Mouse (Mus musculus): ENCODE results near the gene 4933434E20Rik. TPM values are rescaled to one million over a fixed set of nuclear protein-coding genes. Genes with fewer than 3 reads are reported as not detected.
A peak's percentile ranks its signal among the peaks of the same experiment; 100 is the strongest.

4933434E20Rik gene
- total and polyA plus RNA-seq, 3 experiments: 89.5 to 133 (median 102) TPM

GRCm38 (mm10) chr3:90079133-90079762, 27.8 kb downstream of the 4933434E20Rik start (continued):
- peak; percentile 57 for TF ChIP-seq NRF1 (IDR thresholded peaks at IDR 0.05; ENCODE audit: low read depth, low read length)
- peak; percentile 80; the same call in 1 of the 2 replicates for TF ChIP-seq E2F4 (IDR thresholded peaks at IDR 0.05; ENCODE audit: insufficient replicate concordance, low read depth, low read length)
- no peak for TF ChIP-seq ZNF384 (IDR thresholded peaks at IDR 0.05; ENCODE audit: low read depth, low read length)
- 0 out of 2 replicates have a peak, but pooled peaks have one; percentile 6 for TF ChIP-seq IRF4 (IDR thresholded peaks at IDR 0.05; ENCODE audit: low read depth, low read length)
- TF ChIP-seq CHD1 (IDR thresholded peaks at IDR 0.05; ENCODE audit: low read depth, low read length): 0 out of 2 replicates have a peak, but pooled peaks have one; percentile 23
- no peak for TF ChIP-seq ZC3H11A (IDR thresholded peaks at IDR 0.05; ENCODE audit: low read depth, low read length)
- peak; percentile 92 for TF ChIP-seq ELF1 (IDR thresholded peaks at IDR 0.05; ENCODE audit: low read depth, low read length)
- TF ChIP-seq MAX (IDR thresholded peaks at IDR 0.05; ENCODE audit: low read length): peak; percentile 26; the same call in 1 of the 2 replicates

GRCm38 (mm10) chr3:90079763-90080497, 28.5 kb downstream of the 4933434E20Rik start:
- in situ Hi-C loops (cut with MboI; ENCODE audit: low pct_ligation_motif_present, low pct_unique_long_range_greater_than_20kb, low sequenced_read_pairs) (loop anchor here (10.0 kb wide), 2 partner anchors 115 to 285 kb away; partner anchors contain the start of gene Atp8b2), dilution Hi-C loops (cut with MboI; ENCODE audit: extremely low pct_ligation_motif_present, extremely low pct_unique_long_range_greater_than_20kb, low sequenced_read_pairs) (no loop called here)
- H3K79me2 ChIP-seq (replicated peaks; ENCODE audit: control insufficient read depth, extremely low read depth, insufficient read depth, poor library complexity, severe bottlenecking): peaks cover 46% of the 10 kb centered on the region
- H3K4me2 ChIP-seq (ENCODE audit: insufficient read depth, low read depth, poor library complexity, severe bottlenecking): peak overlapping the region; percentile 9; the same call in 1 of the 2 replicates
- H3K27me3 ChIP-seq (replicated peaks): no peaks in the 10 kb centered on the region
- DNase-seq (ENCODE audit: extremely low read depth): peak; percentile 92
- H3K27ac ChIP-seq (ENCODE audit: insufficient read depth, low read depth): peak overlapping the region; percentile 96
- peaks cover 0 to 18% of the 10 kb centered on the region in 2 experiments for H3K36me3 ChIP-seq (replicated peaks in 1 of 2; ENCODE audit: control insufficient read depth in 1 of 2, insufficient read depth in 1 of 2, low read length in 1 of 2)
- H3K4me1 ChIP-seq (ENCODE audit: control insufficient read depth in 1 of 2, insufficient read depth in 2 of 2): peaks cover 6 to 38% of the 10 kb centered on the region in 2 experiments
- no peaks in the 10 kb centered on the region for H3K9me3 ChIP-seq (replicated peaks; ENCODE audit: low read length)
- peak overlapping the region; percentile 87 for H3K9ac ChIP-seq (ENCODE audit: insufficient read depth, low read depth)
- peak overlapping the region; percentile 89 to 97 (median 92) for H3K4me3 ChIP-seq (replicated peaks in 1 of 3; ENCODE audit: low read depth in 2 of 3, low read length in 2 of 3, poor library complexity in 1 of 3)
- peak; percentile 68 for TF ChIP-seq NELFE (IDR thresholded peaks at IDR 0.05; ENCODE audit: low read depth, low read length)
- TF ChIP-seq IRF4 (IDR thresholded peaks at IDR 0.05; ENCODE audit: low read depth, low read length): peak; percentile 76
- TF ChIP-seq KAT2A (IDR thresholded peaks at IDR 0.05; ENCODE audit: insufficient replicate concordance, low read length): 0 out of 2 replicates have a peak, but pooled peaks have one; percentile 47
- TF ChIP-seq PAX5 (IDR thresholded peaks at IDR 0.05; ENCODE audit: low read length): no peak
- TF ChIP-seq EP300 (IDR thresholded peaks at IDR 0.05; ENCODE audit: low read length): no peak; the same call in 1 of the 2 replicates
- peak; percentile 84 for TF ChIP-seq ELF1 (IDR thresholded peaks at IDR 0.05; ENCODE audit: low read depth, low read length)
- TF ChIP-seq BHLHE40 (IDR thresholded peaks at IDR 0.05; ENCODE audit: low read depth, low read length): no peak; the same call in none of the 2 replicates
- TF ChIP-seq RCOR1 (conservative IDR thresholded peaks at IDR 0.05; ENCODE audit: low read depth, low read length): no peak
- no peak for TF ChIP-seq JUND (conservative IDR thresholded peaks at IDR 0.05; ENCODE audit: low read depth, low read length)
- TF ChIP-seq SMC3 (IDR thresholded peaks at IDR 0.05; ENCODE audit: low read depth, low read length): no peak
- TF ChIP-seq GABPA (IDR thresholded peaks at IDR 0.05; ENCODE audit: insufficient replicate concordance, low read depth, low read length): no peak
- peak; percentile 73 for TF ChIP-seq ZMIZ1 (IDR thresholded peaks at IDR 0.05; ENCODE audit: low read depth, low read length)
- TF ChIP-seq CHD2 (IDR thresholded peaks at IDR 0.05; ENCODE audit: low read length): peak; percentile 83
- no peak; the same call in 1 of the 2 replicates for TF ChIP-seq NRF1 (IDR thresholded peaks at IDR 0.05; ENCODE audit: low read depth, low read length)
- TF ChIP-seq ETS1 (conservative IDR thresholded peaks at IDR 0.05; ENCODE audit: low read depth, low read length): peak; percentile 47
- peak; percentile 73 for TF ChIP-seq TCF12 (IDR thresholded peaks at IDR 0.05; ENCODE audit: low read depth, low read length)
- TF ChIP-seq JUN (IDR thresholded peaks at IDR 0.05; ENCODE audit: insufficient read depth, low read depth, low read length): no peak
- TF ChIP-seq CTCF (conservative IDR thresholded peaks at IDR 0.05 in 1 of 2, IDR thresholded peaks at IDR 0.05 in 1 of 2; ENCODE audit: low read depth in 2 of 2, low read length in 2 of 2): no peak
- no peak for TF ChIP-seq RAD21 (IDR thresholded peaks at IDR 0.05; ENCODE audit: low read depth, low read length)
- TF ChIP-seq USF2 (conservative IDR thresholded peaks at IDR 0.05; ENCODE audit: low read depth, low read length): no peak
- no peak for TF ChIP-seq ZKSCAN1 (IDR thresholded peaks at IDR 0.05; ENCODE audit: borderline replicate concordance, low read depth, low read length)
- no peak for TF ChIP-seq E2F4 (IDR thresholded peaks at IDR 0.05; ENCODE audit: insufficient replicate concordance, low read depth, low read length)
- no peak for TF ChIP-seq ZC3H11A (IDR thresholded peaks at IDR 0.05; ENCODE audit: low read depth, low read length)
- peak; percentile 43; the same call in 1 of the 2 replicates for TF ChIP-seq MAX (IDR thresholded peaks at IDR 0.05; ENCODE audit: low read length)
- no peak for TF ChIP-seq MEF2A (IDR thresholded peaks at IDR 0.05; ENCODE audit: borderline replicate concordance, low read depth, low read length)
- peak; percentile 64 for TF ChIP-seq SIN3A (IDR thresholded peaks at IDR 0.05; ENCODE audit: low read length)
- peak; percentile 80 for TF ChIP-seq MXI1 (IDR thresholded peaks at IDR 0.05; ENCODE audit: low read depth, low read length)
- no peak for TF ChIP-seq ZNF384 (IDR thresholded peaks at IDR 0.05; ENCODE audit: low read depth, low read length)
- TF ChIP-seq CHD1 (IDR thresholded peaks at IDR 0.05; ENCODE audit: low read depth, low read length): 0 out of 2 replicates have a peak, but pooled peaks have one; percentile 30
- 0 out of 2 replicates have a peak, but pooled peaks have one; percentile 37 for TF ChIP-seq MYC (IDR thresholded peaks at IDR 0.05; ENCODE audit: low read depth, low read length)
- no peak for TF ChIP-seq USF1 (IDR thresholded peaks at IDR 0.05; ENCODE audit: low read depth, low read length)
